In the genomic region with DNA sequence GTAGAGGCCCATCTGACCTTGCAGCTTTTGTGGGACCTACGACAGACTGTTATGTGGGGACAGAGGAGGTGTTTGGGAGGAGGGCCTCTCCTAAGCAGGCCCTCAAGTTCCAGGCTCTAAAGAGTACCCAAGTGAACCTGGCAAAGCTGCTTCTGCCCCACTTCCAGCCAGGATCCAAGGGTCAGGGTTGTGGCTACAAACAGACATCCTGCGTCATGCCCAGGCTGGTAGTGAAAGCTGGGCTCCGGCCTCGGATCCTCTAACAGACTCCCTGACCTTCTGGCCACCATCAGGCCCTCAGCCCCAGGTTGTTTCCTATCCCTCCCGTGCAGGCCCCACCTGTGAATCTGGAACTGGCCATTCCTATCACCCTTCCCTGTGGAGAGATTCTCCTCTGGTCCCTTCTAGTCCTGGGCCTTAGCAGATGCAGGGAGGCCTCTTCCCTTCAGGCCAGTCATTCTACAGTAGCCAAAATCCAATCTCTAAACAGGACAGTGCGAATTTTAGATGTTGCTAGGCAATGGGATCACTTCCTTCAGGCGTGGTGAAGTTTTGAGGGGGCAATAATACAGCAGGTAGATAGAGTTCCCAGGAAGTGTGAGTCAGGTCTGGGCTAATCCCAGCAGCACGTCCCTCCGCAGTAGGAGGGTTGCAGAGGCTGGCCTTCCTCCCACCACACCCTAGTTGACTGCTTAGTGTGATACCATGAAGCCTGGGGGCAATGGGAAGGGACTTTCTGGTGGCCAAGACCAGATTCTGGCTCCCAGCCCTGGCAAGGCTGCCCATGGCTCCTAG, we compare ENCODE assay signal across 27 mouse cellular contexts.
DNase-seq lines count a peak whose midpoint lies in the region; ATAC-seq and TF ChIP-seq lines count a peak whose summit lies in the region.
"Had no signal": no experiment of that assay in that cellular context is flagged by ENCODE, and none has a peak within 500 bp of the region (broad histone marks: within the 10 kb centered on the region; RNA-seq: fewer than 3 reads in every experiment).

No protein-coding gene starts in this region.

- peak overlapping the region; percentile 54 for H3K27ac ChIP-seq in forebrain, embryonic 10.5 days
- H3K27ac ChIP-seq in forebrain, embryonic 11.5 days (ENCODE audit: low read depth, low read length): no peak overlapping the region
- no peak overlapping the region for H3K27ac ChIP-seq in intestine, embryonic 15.5 days
- H3K27ac ChIP-seq in intestine, embryonic 16.5 days (ENCODE audit: low read length): no peak overlapping the region
- H3K27ac ChIP-seq in bone marrow, adult 2 months (ENCODE audit: control insufficient read depth, insufficient read depth, low read depth, low read length, poor library complexity): peak overlapping the region; percentile 18
- no peak overlapping the region for H3K27ac ChIP-seq in limb, embryonic 13.5 days
- no peak overlapping the region for H3K27ac ChIP-seq in left cerebral cortex, adult 2 months
- H3K27ac ChIP-seq: embryonic facial prominence, embryonic 15.5 days; heart, embryonic 13.5 days; hindbrain, embryonic 13.5 days; kidney, postnatal 0 days; liver, embryonic 13.5 days; macrophage; stomach, embryonic 15.5 days had no signal

- ATAC-seq in forebrain, embryonic 11.5 days (replicated peaks; ENCODE audit: low FRiP score): no peak
- peak; percentile 32; the same call in 1 of the 2 replicates for ATAC-seq in intestine, embryonic 15.5 days
- no peak; the same call in 1 of the 2 replicates for ATAC-seq in intestine, embryonic 16.5 days
- no peak for ATAC-seq in limb, embryonic 13.5 days (ENCODE audit: low FRiP score, low read depth)
- ATAC-seq: forebrain, embryonic 14.5 days; midbrain, embryonic 16.5 days had no signal

- no peaks in the 10 kb centered on the region for H3K36me3 ChIP-seq in forebrain, embryonic 10.5 days (replicated peaks)
- no peaks in the 10 kb centered on the region for H3K36me3 ChIP-seq in forebrain, embryonic 11.5 days (ENCODE audit: control insufficient read depth, insufficient read depth, low read length)
- H3K36me3 ChIP-seq in intestine, embryonic 15.5 days: no peaks in the 10 kb centered on the region
- H3K36me3 ChIP-seq in intestine, embryonic 16.5 days (ENCODE audit: control insufficient read depth, insufficient read depth, low read length): no peaks in the 10 kb centered on the region
- H3K36me3 ChIP-seq in limb, embryonic 13.5 days: no peaks in the 10 kb centered on the region
- H3K36me3 ChIP-seq: embryonic facial prominence, embryonic 15.5 days; G1E; heart, embryonic 13.5 days; hindbrain, embryonic 13.5 days; liver, embryonic 13.5 days; stomach, embryonic 15.5 days had no signal

- DNase-seq in forebrain, embryonic 10.5 days (ENCODE audit: extremely low spot score, low spot score): no peak
- no peak for DNase-seq in forebrain, embryonic 11.5 days (ENCODE audit: low spot score)
- DNase-seq in left cerebral cortex, adult 2 months (ENCODE audit: extremely low spot score in 1 of 2, low spot score in 2 of 2): no peak
- DNase-seq: adrenal gland, adult 8-10 months; cerebellum, postnatal 14 days; gastrocnemius, postnatal 25 days; heart, postnatal 36 days; kidney, adult 18-20 months; kidney, postnatal 4 days; liver, embryonic 13.5 days; lung, adult 2 months; lung, postnatal 10 days; right cerebral cortex, postnatal 25 days; thymus, postnatal 14 days had no signal

- H3K4me2 ChIP-seq in forebrain, embryonic 11.5 days (ENCODE audit: low read depth, low read length, severe bottlenecking): no peak overlapping the region
- no peak overlapping the region for H3K4me2 ChIP-seq in intestine, embryonic 15.5 days (replicated peaks)
- no peak overlapping the region for H3K4me2 ChIP-seq in intestine, embryonic 16.5 days (ENCODE audit: low read depth, low read length)
- no peak overlapping the region for H3K4me2 ChIP-seq in limb, embryonic 13.5 days (replicated peaks)
- H3K4me2 ChIP-seq: embryonic facial prominence, embryonic 15.5 days; heart, embryonic 13.5 days; hindbrain, embryonic 13.5 days; liver, embryonic 13.5 days; stomach, embryonic 15.5 days had no signal

- TF ChIP-seq POLR2A in bone marrow, adult 2 months (IDR thresholded peaks at IDR 0.05; ENCODE audit: borderline replicate concordance, control insufficient read depth, low read depth, low read length): no peak

- TF ChIP-seq CTCF in bone marrow, adult 2 months (IDR thresholded peaks at IDR 0.05; ENCODE audit: control insufficient read depth, insufficient read depth, low read length): no peak
- no peak for TF ChIP-seq CTCF in left cerebral cortex, adult 2 months (IDR thresholded peaks at IDR 0.05)

- H3K4me3 ChIP-seq in forebrain, embryonic 10.5 days: no peak overlapping the region
- H3K4me3 ChIP-seq in forebrain, embryonic 11.5 days (ENCODE audit: low read depth, low read length): no peak overlapping the region
- no peak overlapping the region for H3K4me3 ChIP-seq in intestine, embryonic 15.5 days (replicated peaks)
- H3K4me3 ChIP-seq in intestine, embryonic 16.5 days (ENCODE audit: low read length): no peak overlapping the region
- H3K4me3 ChIP-seq in bone marrow, adult 2 months (replicated peaks; ENCODE audit: control insufficient read depth, low read depth, low read length): no peak overlapping the region
- no peak overlapping the region for H3K4me3 ChIP-seq in limb, embryonic 13.5 days
- no peak overlapping the region for H3K4me3 ChIP-seq in left cerebral cortex, adult 2 months
- H3K4me3 ChIP-seq: embryonic facial prominence, embryonic 15.5 days; heart, embryonic 13.5 days; hindbrain, embryonic 13.5 days; liver, embryonic 13.5 days; stomach, embryonic 15.5 days had no signal

- H3K27me3 ChIP-seq in forebrain, embryonic 10.5 days (ENCODE audit: poor library complexity, severe bottlenecking): no peaks in the 10 kb centered on the region
- no peaks in the 10 kb centered on the region for H3K27me3 ChIP-seq in forebrain, embryonic 11.5 days (ENCODE audit: control insufficient read depth, insufficient read depth, low read length)
- H3K27me3 ChIP-seq in intestine, embryonic 15.5 days (replicated peaks): no peaks in the 10 kb centered on the region
- no peaks in the 10 kb centered on the region for H3K27me3 ChIP-seq in intestine, embryonic 16.5 days (replicated peaks; ENCODE audit: control insufficient read depth, insufficient read depth, low read length)
- no peaks in the 10 kb centered on the region for H3K27me3 ChIP-seq in limb, embryonic 13.5 days
- H3K27me3 ChIP-seq: embryonic facial prominence, embryonic 15.5 days; heart, embryonic 13.5 days; hindbrain, embryonic 13.5 days; liver, embryonic 13.5 days; stomach, embryonic 15.5 days had no signal

- H3K9ac ChIP-seq in forebrain, embryonic 11.5 days (ENCODE audit: low read length): no peak overlapping the region
- no peak overlapping the region for H3K9ac ChIP-seq in intestine, embryonic 15.5 days
- H3K9ac ChIP-seq in intestine, embryonic 16.5 days (ENCODE audit: low read depth, low read length): no peak overlapping the region
- H3K9ac ChIP-seq in limb, embryonic 13.5 days: 0 out of 2 replicates have a peak overlapping the region, but pooled peaks have one; percentile 2
- H3K9ac ChIP-seq: embryonic facial prominence, embryonic 15.5 days; heart, embryonic 13.5 days; hindbrain, embryonic 13.5 days; liver, embryonic 13.5 days; stomach, embryonic 15.5 days had no signal

- intact Hi-C loops in left cerebral cortex, adult 2 months (cut with DNase I): no loop called here

- 85% methylated on average over 9 of the region's 9 CpGs for WGBS in forebrain, embryonic 10.5 days
- WGBS in forebrain, embryonic 11.5 days: 85% methylated on average over 9 of the region's 9 CpGs
- WGBS in intestine, embryonic 15.5 days: 78% methylated on average over 9 of the region's 9 CpGs
- 74% methylated on average over 9 of the region's 9 CpGs for WGBS in intestine, embryonic 16.5 days
- WGBS in bone marrow, adult 2 months: 85% methylated on average over 9 of the region's 9 CpGs
- 83% methylated on average over 9 of the region's 9 CpGs for WGBS in limb, embryonic 13.5 days

- H3K9me3 ChIP-seq in forebrain, embryonic 10.5 days: no peaks in the 10 kb centered on the region
- no peaks in the 10 kb centered on the region for H3K9me3 ChIP-seq in forebrain, embryonic 11.5 days (ENCODE audit: control insufficient read depth, low read length)
- H3K9me3 ChIP-seq in intestine, embryonic 15.5 days: no peaks in the 10 kb centered on the region
- H3K9me3 ChIP-seq in intestine, embryonic 16.5 days (ENCODE audit: control insufficient read depth, low read length): no peaks in the 10 kb centered on the region
- no peaks in the 10 kb centered on the region for H3K9me3 ChIP-seq in limb, embryonic 13.5 days
- H3K9me3 ChIP-seq: embryonic facial prominence, embryonic 15.5 days; G1E; heart, embryonic 13.5 days; hindbrain, embryonic 13.5 days; liver, embryonic 13.5 days; stomach, embryonic 15.5 days had no signal

- peaks cover 24% of the 10 kb centered on the region for H3K4me1 ChIP-seq in forebrain, embryonic 10.5 days
- H3K4me1 ChIP-seq in forebrain, embryonic 11.5 days (replicated peaks; ENCODE audit: control insufficient read depth, insufficient read depth, low read length): no peaks in the 10 kb centered on the region
- H3K4me1 ChIP-seq in intestine, embryonic 15.5 days (replicated peaks): 0 out of 2 replicates have a peak, but pooled peaks cover 2% of the 10 kb centered on the region
- H3K4me1 ChIP-seq in intestine, embryonic 16.5 days (ENCODE audit: control insufficient read depth, insufficient read depth, low read length): peaks cover 5% of the 10 kb centered on the region; the same call in 1 of the 2 replicates
- H3K4me1 ChIP-seq in bone marrow, adult 2 months (ENCODE audit: control insufficient read depth, insufficient read depth, low read length): peaks cover 3% of the 10 kb centered on the region; the same call in 1 of the 2 replicates
- H3K4me1 ChIP-seq in limb, embryonic 13.5 days: peaks cover 11% of the 10 kb centered on the region; the same call in 1 of the 2 replicates
- H3K4me1 ChIP-seq: stomach, embryonic 15.5 days had no signal

Comparison
In these comparisons a context has a peak if more than half of its experiments do, and no peak if none do; other contexts are left out.
1. H3K27ac ChIP-seq: peak in forebrain, embryonic 10.5 days (single experiment) and bone marrow, adult 2 months (single experiment); none in forebrain, embryonic 11.5 days (single experiment), intestine, embryonic 15.5 days (single experiment), intestine, embryonic 16.5 days (single experiment), limb, embryonic 13.5 days (single experiment) and left cerebral cortex, adult 2 months (single experiment).